Mouse (Mus musculus) heart, postnatal 0 days (tissue): Measurements from ENCODE around the gene Aldoart1.

Experiments used
- CTCF ChIP-seq: IDR thresholded peaks from 2 replicates; pipeline ENCODE4 v1.5.1; 2016; ENCODE audit warnings: antibody characterized with exemption, control low read depth, low read depth
- EP300 ChIP-seq: IDR thresholded peaks from 2 replicates; pipeline ENCODE4 v1.6.1; 2016; ENCODE audit warnings: antibody characterized with exemption, low read depth

DNA sequence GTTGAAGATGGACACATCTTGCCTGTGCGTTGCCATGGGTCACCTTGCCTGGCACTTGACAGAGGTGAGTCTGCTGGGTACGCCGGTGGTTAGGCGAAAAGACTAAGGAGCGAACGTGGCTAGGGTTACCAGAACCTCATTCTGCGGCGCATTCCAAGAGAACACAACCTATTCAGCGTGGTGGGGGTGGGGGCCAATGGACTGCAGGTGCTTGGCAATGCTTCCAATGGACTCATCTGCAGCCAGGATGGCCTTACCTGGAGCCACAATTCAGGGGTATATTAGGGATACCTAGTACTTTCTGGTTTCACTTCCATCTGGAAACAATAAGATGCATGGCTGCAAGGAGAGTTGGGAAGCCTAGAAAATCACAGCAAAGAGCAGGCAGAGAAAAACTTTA lies at the start of gene Aldoart1:
- TF ChIP-seq CTCF (no peak), EP300 (no peak)
